Mouse (Mus musculus): ENCODE data around the gene Mgat5.

Gene Mgat5

DNA sequence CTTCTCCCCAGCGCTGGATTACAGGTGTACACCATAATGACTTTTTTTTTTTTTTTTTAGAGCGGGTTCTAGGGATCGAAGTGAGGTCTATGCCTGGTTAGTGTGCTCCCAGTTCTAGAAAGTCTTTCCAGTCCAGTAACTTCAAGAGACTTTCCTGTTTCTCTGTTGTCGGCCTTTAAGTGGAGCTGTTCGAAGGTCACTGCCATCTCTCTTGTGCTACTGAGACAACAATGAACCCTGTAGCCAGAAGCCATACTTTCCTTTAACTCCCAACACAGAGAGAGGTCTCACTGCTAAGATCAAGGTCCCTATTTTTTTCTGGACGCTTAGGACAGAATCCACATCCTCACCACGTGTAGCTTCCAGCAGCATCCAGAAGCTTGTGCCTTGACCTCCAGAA, 13.4 kb downstream of the Mgat5 start:
- no peak for DNase-seq

DNA sequence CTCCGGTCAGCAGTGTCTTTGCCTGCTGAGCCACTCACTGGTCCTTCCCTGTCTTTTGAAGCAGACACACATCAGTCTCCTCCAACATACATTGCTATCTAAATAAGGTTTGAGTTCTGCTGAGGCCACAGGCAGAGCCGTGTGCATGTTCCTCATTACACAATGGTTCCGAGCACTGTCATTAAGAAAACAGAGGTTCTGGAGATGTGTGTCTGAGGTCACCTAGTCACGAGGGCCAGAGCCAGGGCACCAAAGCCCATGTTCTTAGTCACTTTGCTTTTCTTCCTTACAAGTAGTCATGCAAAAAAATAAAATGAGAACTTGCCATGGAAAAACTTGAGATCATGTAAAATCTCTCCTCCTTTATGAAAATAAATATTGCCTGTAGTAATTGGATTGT, 14.3 kb downstream of the Mgat5 start:
- peak; percentile 54 for DNase-seq

DNA sequence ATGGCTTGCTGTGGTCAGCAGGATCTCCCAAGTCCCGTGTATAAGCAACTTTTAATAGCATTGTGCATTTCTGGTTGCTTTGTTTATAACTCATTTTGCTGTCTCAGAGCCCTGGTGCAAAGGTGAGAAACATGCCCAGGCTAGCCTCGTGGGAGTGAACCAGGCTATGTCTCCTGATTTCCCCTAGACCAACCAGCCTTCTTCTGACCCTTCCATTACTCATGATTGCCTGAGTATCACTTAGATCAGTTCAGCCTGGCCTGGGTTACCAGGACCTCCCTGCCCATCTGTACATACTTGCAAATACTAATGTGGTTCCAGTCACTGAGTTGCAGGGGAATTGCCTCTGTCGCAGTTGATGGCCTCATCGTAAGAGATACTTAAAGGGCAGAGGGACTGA, 14.8 kb downstream of the Mgat5 start:
- no peak for DNase-seq

DNA sequence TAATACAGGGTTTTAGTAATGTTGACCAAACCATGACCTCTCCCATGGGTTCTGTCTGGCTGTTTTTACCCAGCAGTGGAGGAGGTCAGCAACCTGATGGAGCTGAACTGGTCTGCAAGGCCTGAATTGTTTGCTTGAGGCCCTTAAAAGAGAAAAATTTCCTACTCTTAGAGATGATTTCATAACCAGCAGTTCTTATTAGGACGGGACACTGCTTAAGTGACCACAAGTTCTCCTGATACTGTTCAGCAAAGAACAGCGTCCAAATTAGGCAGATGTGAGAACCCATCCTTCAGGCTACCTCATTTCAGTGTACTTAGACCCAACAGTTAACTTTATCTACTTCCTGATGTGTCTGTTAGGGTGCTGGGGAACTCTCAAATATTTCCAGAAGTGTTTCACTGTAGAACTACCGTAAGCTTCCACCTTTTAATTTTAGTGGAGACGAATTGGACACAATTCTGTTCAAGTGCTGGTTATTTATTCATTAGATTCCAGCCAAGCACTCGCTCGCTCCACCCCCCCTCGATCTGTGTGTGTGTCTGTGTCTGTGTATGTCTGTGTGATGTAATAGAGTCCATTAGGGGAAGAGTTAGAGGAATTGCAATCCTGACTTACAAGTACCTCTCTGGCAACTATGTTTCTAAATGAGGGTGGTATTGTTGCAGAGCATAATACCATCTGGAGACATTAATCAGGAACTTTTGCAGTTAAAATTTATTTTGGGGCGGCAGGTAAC, 17.4 kb downstream of the Mgat5 start:
- DNase-seq: peak; percentile 69

DNA sequence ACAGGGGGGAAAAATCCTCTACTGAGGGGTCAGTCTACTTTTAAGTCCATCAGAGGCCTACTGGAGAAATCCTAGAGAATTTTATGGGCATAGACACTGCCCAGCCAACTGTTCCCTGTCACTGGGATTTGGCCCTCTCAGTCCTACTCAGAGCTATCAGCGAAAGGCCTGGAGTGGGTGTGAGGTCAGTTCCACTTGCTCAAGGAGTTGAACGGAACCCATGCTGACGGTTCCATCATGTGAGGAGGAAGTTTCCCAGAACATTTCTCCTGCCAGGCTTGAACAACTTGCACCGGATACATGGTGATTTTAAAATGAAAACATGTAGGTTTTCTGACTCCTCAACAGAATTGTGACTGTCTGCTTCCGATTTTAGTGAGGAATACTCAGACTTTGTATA, 20.2 kb downstream of the Mgat5 start:
- DNase-seq: peak; percentile 60

DNA sequence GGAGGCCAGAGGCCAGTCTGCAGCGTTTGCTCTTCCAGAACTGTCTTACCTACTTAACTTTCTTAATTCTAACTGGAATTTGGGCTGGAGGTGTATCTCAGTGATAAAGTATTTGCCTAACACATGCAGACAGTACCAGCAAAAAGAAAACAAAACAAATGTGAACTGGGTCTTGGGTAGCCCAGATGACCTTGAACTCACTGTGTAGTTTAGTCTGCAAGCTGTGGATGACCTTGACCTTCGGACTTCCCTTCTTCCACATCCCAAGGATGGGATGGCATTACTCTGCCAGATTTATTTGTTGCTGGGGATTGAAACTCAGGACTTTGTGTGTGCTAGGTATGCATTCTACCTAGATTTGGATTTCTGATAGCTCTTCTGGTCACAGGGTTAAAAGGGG, 24.2 kb downstream of the Mgat5 start:
- DNase-seq: no peak

DNA sequence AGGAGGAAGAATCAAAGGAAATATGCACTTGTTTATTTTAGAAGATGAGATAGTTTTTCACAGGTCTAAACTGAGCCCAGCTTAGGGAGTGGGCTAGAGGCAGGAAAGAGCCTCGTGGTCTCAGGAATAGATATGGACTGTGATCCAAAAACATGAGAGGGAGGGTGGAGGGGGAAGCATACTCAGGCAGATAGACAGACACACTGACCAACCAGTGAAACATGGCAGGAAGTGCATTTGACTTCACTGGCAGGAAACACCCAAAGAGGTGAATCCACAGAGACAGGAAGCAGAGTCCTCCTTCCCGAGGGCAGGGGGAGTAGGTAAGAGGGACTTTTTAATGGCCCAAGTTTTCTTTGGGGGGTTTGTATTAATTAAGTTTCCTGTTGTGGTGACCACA, 25.7 kb downstream of the Mgat5 start:
- DNase-seq: peak; percentile 54

DNA sequence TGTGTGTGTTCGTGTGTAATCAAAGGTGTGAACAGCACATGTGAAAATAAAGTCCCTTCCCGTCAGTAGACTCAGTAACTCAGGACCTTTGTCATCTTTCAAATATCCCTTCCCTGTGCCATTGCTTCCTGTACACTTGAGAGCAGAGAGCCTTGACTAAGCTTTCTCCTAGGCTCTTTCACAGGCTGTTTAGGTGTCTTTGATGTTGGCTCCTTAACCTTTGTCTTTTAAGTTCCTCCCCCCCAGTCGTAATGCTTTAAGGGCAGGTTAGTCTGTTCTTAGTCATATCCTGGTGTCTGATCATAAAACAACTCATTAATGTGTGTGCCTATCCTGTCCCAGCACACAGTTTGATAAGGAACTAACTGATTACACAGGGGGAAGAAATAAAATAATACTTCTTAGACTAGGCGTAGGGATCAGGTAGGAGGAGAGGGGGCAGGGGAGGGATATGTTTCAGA, 28.4 kb downstream of the Mgat5 start:
- DNase-seq: no peak

DNA sequence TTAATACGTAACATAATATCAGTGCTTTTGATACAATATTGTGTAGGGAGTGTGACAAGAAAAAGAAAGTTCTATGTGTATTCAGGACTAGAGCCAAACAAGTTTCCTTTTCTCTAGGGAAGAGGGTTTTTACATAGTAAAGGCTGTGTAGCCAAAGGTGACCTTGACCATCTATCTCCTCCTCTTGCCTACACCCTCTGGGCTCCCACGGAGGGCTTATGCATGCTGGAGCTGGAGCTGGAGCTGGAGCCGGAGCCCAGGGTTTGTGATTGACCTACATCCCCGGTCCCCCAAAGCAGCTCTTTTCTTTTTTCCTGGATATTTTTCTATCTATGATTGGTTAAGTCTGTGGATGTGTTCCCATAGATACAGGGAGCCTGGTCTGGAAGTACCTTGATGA, 30.3 kb downstream of the Mgat5 start:
- DNase-seq: no peak

DNA sequence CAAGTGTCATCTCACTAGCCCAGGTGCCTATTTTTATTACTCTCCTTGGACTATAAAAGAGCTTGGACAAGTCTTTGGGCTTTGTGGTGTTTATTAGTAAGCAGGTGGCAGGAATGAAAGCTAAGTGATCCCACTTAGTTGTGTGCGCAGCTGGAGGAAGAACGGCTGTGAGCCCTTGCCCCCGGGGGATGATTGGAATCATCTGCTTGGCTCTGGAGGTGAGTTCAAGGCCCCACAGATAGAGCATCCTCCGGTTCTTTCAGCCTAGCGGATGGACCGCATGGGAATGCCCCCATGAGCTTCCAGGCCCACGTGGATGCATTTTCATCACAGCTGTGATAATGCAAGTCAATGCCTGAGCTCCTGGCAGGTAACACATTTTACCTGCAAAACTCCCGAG, 31.6 kb downstream of the Mgat5 start:
- no peak for DNase-seq

DNA sequence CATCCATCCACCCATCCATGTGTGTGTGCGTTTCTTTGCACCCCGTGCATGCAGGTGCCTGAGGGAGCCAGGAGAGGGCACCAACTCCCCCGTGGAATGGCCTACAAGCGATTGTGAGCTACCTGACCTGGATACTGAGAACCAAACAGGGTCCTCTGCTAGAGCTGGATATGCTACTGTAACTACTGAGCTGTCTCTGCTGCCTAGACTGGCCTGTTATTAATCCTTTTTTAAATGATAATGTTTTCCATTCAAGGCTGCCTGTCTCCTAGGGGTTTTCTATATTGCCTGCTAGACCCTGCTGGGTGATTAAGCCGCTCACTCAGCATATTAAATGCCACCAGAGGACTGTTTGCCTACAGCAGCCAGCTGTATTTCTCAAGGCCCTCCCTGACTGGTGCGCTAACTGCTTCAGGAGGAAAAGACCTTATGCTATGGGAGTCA, 34.1 kb downstream of the Mgat5 start:
- DNase-seq: no peak

DNA sequence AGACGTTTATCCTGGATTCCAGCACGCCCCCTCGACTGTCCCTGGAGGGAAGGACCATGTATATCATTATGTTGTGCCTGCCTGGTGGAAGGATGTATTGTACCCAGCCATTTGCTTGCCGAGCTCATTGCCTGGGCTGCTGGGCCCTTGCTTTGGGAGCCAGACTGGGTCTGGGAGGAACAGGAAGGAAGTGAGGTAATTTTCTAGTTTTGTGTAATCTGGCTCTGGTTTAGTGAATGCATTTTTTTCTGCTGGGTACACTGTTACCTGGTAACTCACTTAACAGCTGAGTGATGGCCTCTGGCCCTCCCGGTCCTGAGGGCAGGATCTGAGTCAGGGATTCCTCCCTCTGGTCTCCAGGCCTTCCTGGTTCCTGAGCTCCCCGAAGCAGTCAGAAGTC, 35.1 kb downstream of the Mgat5 start:
- peak; percentile 45 for DNase-seq

DNA sequence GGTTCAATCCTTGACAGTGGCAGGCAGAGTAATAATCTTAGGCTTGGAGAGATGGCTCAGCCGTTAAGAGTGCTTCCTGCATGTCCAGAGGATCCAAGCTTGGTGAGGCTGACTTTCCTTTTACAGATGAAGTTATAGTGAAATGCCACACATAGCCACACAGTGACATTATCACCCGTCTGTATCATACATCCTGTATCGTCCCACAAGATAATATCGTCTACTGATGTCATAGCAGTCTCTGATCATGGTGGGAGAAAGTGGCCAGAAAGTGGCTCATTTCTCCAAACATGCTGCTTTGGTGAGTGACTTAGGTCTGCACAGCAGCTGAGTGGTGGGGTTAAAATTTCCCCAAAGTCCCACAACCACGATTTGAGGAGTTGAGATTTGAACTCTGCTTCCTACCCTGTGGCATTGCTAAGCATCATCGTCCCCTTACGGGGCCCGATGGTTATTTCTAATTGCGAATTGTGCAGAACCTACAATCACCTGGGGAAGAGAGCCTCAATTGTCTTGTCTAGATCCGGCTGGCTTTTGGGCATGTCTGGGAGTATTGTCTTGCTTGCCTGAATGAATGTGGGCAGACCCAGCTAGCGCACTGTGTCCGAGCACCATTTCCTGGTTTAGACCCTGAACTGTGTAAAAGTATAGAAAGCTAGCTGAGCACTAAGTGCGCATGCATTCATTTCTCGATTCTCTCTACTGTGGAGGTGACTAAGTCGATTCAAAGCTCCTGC, 37.5 kb downstream of the Mgat5 start:
- DNase-seq: no peak

DNA sequence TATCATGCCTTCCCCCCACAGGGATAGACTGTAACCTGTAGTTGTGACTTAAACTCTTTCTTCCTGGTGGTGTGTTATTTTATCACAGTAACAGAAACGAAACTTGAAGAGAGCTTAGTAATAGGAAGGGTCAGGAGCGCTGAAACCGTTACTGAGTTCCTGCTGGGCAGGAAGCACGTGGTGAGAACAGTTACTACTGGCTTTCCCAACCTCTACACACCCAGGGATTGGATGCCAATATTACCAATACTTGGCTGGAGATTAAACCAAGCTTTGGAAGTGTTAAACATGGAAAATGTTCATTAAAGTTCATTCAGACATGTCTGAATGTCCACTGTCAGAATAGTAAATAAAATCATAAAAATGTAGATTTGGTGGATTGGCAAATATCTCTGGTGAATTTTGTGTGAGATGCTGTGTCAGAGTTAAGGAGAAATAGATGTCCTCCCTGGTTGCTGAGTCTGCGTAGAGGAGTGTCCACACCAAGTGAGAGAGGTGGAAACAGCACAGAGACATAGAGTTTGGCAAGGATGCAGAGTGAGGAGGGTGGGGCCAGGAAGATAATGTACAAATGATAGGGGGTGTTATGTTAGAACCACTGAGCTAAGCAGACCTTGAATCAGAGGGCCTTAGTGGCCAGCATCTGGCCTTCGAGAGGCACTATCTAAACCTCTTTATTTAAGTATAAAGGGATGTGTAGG, 38.2 kb downstream of the Mgat5 start:
- peak; percentile 41 for DNase-seq

DNA sequence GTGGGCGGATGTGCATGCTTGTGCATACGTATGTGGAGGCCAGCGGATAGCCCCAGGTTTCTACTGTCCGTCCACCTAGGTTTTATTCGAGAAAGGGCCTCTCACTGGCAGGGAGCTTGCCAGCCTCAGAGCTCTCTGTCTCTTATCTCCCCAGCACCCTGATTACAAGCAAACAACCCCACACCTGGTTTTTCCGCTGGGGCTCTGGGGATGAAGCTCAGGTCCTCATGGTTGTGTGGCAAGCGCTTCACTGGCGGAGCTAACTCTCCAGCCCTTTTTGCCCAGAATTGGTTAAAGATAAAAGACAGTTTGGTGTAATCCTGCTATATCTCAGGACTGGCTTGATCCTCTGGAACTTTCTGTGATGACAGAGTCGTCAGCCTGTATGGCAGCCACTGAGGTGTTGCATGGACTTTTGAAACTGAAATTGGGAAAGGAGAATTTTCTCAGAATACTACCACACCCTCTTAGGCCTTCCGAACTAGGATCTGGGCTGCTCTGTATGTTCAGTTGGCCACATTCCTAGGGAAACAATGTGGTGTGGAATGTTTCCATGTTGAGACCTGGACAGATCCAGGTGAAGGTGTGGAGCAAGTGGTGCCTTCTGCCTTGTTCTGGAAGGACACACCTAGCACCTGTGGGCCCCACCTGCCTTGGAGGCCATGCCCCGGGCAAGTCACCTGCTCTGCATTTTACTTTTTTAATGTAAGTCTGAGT, 39.4 kb downstream of the Mgat5 start:
- DNase-seq: no peak

DNA sequence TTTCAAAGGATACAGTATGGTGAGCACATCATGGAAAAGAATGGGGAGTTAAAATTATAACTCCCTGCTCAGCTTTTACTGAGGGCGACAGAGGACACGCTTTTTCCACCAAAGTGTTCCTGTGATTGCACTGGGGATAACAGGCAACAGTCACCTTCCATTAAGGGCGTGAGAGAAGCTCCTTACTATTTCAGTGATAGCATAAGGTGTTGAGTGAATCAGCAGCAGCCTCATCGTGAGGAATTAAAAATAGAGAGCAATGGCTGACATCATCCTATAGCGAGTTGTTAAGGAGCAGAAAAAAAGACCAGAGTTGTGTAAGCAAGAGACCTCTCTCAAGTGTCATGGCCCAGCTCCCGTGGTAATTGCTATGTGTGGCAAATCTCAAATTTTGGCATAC, 41.3 kb downstream of the Mgat5 start:
- no peak for DNase-seq

DNA sequence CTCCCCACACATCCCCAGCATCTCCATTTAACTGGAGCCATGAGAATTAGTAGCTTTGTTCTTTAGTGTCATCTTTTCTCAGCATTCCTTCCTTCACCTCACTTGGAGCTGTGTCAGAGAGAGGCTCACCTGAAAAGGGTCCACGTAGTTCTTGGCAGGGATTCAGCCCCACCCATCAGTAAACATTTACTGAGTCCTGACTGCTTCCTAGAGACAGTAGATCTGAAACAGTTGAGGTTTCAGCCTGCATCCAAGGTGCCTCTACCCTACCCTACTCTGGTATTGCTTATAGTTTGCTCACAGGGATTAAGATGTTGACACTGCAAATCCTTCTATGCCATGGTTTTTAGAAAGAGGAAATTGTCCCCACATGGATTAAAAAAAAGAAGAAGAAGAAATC, 43.6 kb downstream of the Mgat5 start:
- DNase-seq: peak; percentile 76

DNA sequence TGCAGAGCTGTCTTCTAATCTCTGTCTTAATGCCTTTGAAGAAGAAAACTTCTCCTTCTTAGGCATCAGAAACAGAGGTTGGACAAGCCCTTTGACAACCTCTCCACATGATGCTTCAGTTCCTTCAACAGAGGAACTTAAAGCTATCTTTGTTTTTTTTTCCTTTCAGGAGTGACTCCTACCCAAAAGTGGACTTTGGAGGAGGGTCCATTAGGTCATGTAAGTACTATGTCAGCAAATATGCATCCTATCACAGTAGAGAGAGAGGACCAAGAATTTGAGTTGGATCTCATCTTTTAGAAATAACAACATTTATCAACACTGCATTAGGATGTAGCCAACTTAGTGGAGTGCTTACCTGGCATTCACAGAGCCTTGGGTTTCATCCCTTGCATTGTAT, 44.8 kb downstream of the Mgat5 start:
- no peak for DNase-seq

DNA sequence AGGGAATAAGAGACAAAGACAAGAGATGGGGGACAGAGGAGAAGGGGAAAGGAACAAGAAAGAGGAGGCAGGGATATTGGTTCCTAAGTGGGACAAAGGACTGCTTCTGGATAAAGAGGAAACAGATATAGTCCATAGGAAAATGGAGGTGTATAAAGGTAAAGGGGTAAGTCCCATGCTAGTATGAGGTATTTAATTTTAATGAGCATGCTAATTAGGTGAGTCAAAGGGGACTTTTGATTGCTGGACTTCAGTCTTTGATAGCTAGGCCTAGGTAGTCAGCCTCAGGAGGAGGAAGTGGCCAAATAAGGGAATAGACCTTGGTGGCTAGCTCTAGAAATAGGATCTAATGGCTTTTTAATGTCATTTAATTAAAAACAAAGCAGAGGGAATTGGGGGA, 45.5 kb downstream of the Mgat5 start:
- no peak for DNase-seq

DNA sequence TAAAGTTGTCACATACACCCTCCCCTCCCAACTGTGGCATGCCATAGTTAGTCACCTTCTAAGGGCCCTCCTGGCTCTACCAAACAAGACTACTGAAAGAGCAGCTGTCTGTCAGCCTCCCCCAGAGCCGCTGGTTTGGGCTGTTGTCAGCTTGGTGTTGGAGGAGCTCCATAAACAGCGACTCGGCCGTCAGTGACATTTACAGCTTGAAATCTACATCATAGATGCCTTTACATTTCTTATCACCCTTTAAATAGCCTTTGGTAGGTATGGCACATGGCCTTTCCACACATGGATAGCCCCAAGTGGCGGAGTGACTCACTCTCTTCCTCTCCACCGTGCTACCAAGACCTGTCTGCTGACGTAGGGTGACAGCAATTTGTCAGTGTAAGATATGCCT, 46.9 kb downstream of the Mgat5 start:
- DNase-seq: no peak

DNA sequence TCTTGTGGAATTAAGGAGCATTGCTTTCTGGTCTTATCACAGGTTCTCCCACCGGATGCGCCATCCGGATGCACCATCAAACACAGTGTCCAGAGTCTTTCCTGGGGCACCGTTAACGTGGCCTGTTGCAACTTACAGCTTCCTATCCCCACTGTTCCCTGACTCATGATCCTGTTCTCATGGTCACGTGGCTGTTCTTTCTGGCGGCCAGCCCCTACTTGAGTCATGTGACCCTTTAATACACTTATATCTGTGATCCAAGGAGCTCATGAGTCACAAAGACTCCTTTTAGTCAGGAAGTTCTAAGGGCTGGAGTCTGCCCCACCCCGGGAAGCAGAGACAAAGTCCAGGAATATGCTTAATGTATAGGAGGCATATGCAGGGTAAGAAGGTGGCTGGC, 52.2 kb downstream of the Mgat5 start:
- peak; percentile 72 for DNase-seq

DNA sequence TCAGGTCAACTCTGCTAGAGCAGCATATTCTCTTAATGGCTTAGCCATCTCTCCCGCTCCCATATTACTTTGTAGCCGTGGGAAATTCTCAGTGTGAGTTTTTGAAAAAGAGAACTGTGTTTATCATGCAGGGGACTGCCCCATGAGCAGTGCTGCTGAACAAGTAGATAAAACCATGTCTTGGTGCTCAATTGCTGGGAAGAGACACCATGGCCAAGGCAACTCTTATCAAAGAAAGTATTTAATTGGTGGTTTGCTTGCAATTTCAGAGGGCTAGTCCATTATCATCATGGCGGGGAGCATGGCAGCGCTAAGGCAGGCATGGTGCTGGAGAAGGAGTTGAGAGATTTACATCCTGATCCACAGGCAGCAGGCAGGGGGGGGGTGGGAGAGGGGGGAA, 54.9 kb downstream of the Mgat5 start:
- no peak for DNase-seq

DNA sequence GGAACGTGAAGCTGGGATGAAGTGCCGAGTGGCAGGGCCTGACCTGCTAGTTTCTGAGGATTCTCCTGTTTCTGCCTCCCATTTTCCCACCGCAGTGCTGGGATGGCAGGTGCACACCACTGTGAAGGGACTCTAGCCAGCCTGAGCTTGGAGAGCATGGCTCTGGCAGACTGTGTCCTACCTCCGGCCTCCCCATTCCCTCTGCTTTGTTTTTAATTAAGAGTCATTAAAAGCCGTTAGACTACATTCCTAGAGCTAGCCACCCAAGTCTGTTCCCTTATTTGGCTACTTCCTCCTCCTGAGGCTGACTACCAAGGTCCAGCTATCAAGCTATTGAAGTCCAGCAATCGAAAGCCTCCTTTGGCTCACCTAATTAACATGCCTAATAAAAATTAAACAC, 56.2 kb downstream of the Mgat5 start:
- peak; percentile 42 for DNase-seq
